Mouse (Mus musculus) liver, adult 2 months (tissue): Measurements from ENCODE around the gene Rag1.

Experiments used
- CTCF ChIP-seq: fragments of 200-500 bp; IDR thresholded peaks from 2 replicates; pipeline ENCODE4 v1.5.1; 2011; ENCODE audit warnings: low read depth, low read length, control low read depth
- POLR2A ChIP-seq: fragments of 200-500 bp; IDR thresholded peaks from 2 replicates; pipeline ENCODE4 v1.6.1; 2011; ENCODE audit warnings: low read length, control low read depth; ENCODE audit not compliant: insufficient read depth; ENCODE audit errors: extremely low read depth

GRCm38 (mm10) chr2:101592023-101592841 lies 57.1 kb downstream of the Rag1 start:
- TF ChIP-seq POLR2A (no peak), CTCF (no peak)
